Mouse (Mus musculus): ENCODE data around the gene Olfr1489.
"Not testable (repeated sequence)": the region's sequence is repeated elsewhere in the genome, so short reads cannot be mapped to it uniquely, and the experiment has no call there.

Gene Olfr1489

GRCm38 (mm10) chr19:13631321-13631720 is at the start of gene Olfr1489:
Gene Olfr1489, plus strand, starts transcription at chr19:13631621.
- no peak for DNase-seq

- no peak for DNase-seq
These were observed 48.2 kb upstream of the Olfr1489 start, which contains the start of gene Olfr1484 for GRCm38 (mm10) chr19:13583211-13583610. Gene Olfr1484, plus strand, starts transcription at chr19:13583511.

- DNase-seq = not testable (repeated sequence)
These were observed 14.3 kb upstream of the Olfr1489 start, which contains the start of gene Olfr1487 for GRCm38 (mm10) chr19:13617075-13617474. Gene Olfr1487, plus strand, starts transcription at chr19:13617375.

GRCm38 (mm10) chr19:13650791-13651190 is 19.4 kb downstream of the Olfr1489 start, which contains the start of gene Olfr1490:
Gene Olfr1490, plus strand, starts transcription at chr19:13651091.
- no peak for DNase-seq
